Mouse (Mus musculus) liver, embryonic 14.5 days (tissue): Measurements from ENCODE around the gene Ptpn13. TPM values are rescaled to one million over a fixed set of nuclear protein-coding genes. Genes with fewer than 3 reads are reported as not detected.

Source experiments
- ATAC-seq: fragments of 200-750 bp; cut with Nextera tagmentation; 2 replicates; pipeline ENCODE4 v1.8.0; 2017; ENCODE audit warnings: moderate number of reproducible peaks, mild to moderate bottlenecking, moderate library complexity; ENCODE audit not compliant: insufficient read depth
- DNase-seq, 3 experiments: peaks; one replicate each; pipeline ENCODE4 v3.0.0-alpha.2; 2012 to 2013; ENCODE audit warnings: low read depth in 3 of 3, low spot score in 3 of 3
- H3K27ac ChIP-seq: fragments of 300-500 bp; sonication (generic); 2 replicates; pipeline ENCODE4 v1.5.1; 2014; ENCODE audit warnings: moderate library complexity, mild to moderate bottlenecking, control low read depth, inconsistent platforms
- H3K27me3 ChIP-seq: fragments of 300-500 bp; sonication (generic); 2 replicates; pipeline ENCODE4 v1.6.1; 2014; ENCODE audit warnings: mild to moderate bottlenecking, low read length, moderate library complexity; ENCODE audit not compliant: control insufficient read depth, insufficient read depth
- H3K36me3 ChIP-seq: fragments of 300-500 bp; sonication (generic); replicated peaks from 2 replicates; pipeline ENCODE4 v1.6.1; 2014; ENCODE audit warnings: low read depth; ENCODE audit not compliant: control insufficient read depth, insufficient read depth
- H3K4me1 ChIP-seq, 2 experiments: fragments of 200-500 bp in 1 of 2; fragments of 300-500 bp in 1 of 2; sonication (generic) in 1 of 2; replicated peaks; 2 replicates each; pipeline ENCODE4 v1.6.1; 2012 to 2014; ENCODE audit warnings: antibody characterized with exemption in 1 of 2, inconsistent platforms in 1 of 2, low read length in 1 of 2; ENCODE audit not compliant: control insufficient read depth in 2 of 2, insufficient read depth in 2 of 2
- H3K4me2 ChIP-seq: fragments of 300-500 bp; sonication (generic); 2 replicates; pipeline ENCODE4 v1.6.1; 2014; ENCODE audit warnings: low read depth, mild to moderate bottlenecking, control low read depth, moderate library complexity
- H3K4me3 ChIP-seq, 2 experiments: fragments of 200-500 bp in 1 of 2; fragments of 300-500 bp in 1 of 2; sonication (generic) in 1 of 2; 2 replicates each; pipeline ENCODE4 v1.5.1; 2012 to 2014; ENCODE audit warnings: low read depth in 2 of 2, low read length in 2 of 2, mild to moderate bottlenecking in 2 of 2, control low read depth in 1 of 2, inconsistent platforms in 1 of 2, moderate library complexity in 1 of 2; ENCODE audit not compliant: insufficient read depth in 1 of 2
- H3K9ac ChIP-seq: fragments of 300-500 bp; sonication (generic); replicated peaks from 2 replicates; pipeline ENCODE4 v1.6.1; 2014; ENCODE audit warnings: mild to moderate bottlenecking, control low read depth, moderate library complexity
- H3K9me3 ChIP-seq: fragments of 300-500 bp; sonication (generic); 2 replicates; pipeline ENCODE4 v1.6.1; 2016; ENCODE audit warnings: low read length, mixed read lengths; ENCODE audit not compliant: control insufficient read depth
- CTCF ChIP-seq: IDR thresholded peaks from 2 replicates; pipeline ENCODE4 v1.5.1; 2016; ENCODE audit warnings: antibody characterized with exemption, low read depth, control low read depth
- EP300 ChIP-seq: IDR thresholded peaks from 2 replicates; pipeline ENCODE4 v1.6.1; 2016; ENCODE audit warnings: antibody characterized with exemption, low read depth
- WGBS: fragments of 180-500 bp; shearing (Covaris S2); extraction: QIAGEN DNeasy Blood & Tissue Kit; methylation state at CpG from one replicate; pipeline ENCODE4 v1.1.7; 2014; ENCODE audit not compliant: insufficient replicate concordance; 5-methylcytosine and 5-hydroxymethylcytosine counted together
- polyA plus RNA-seq, 2 experiments: library from polyadenylated mRNA; depleted of rRNA in 1 of 2; stranded (reverse) in 1 of 2; unstranded in 1 of 2; fragments of >200 nt; fragmentation: Nextera tagmentation in 1 of 2; extraction: Ambion mirVana in 1 of 2; gene quantifications; 2 replicates each; pipeline versions ENCODE4 v1.2.1 to v1.2.3; 2012 to 2014

Ptpn13 gene
- polyA plus RNA-seq, 2 experiments, result 0.53 to 1.0 TPM

GRCm38 (mm10) chr5:103475503-103475902 lies 50.5 kb downstream of the Ptpn13 start:
- no peak overlapping the region for H3K9ac ChIP-seq
- 63% methylated on average over 5 of the region's 5 CpGs for WGBS
- no peak overlapping the region for H3K4me3 ChIP-seq
- H3K36me3 ChIP-seq, result no peaks in the 10 kb centered on the region
- H3K4me1 ChIP-seq, result peaks cover 0 to 5% of the 10 kb centered on the region in 2 experiments; a peak in 1 of 4 replicates
- H3K4me2 ChIP-seq, result no peak overlapping the region
- TF ChIP-seq CTCF (no peak), EP300 (no peak)
- ATAC-seq (no peak), DNase-seq (no peak)
- no peak overlapping the region for H3K27ac ChIP-seq
- no peaks in the 10 kb centered on the region for H3K27me3 ChIP-seq
- no peaks in the 10 kb centered on the region for H3K9me3 ChIP-seq

- Histone ChIP-seq H3K27ac (no peak overlapping the region), H3K4me3 (no peak overlapping the region), H3K9ac (no peak overlapping the region), H3K36me3 (no peaks in the 10 kb centered on the region), H3K9me3 (no peaks in the 10 kb centered on the region), H3K4me2 (no peak overlapping the region), H3K4me1 (peaks cover 6 to 16% of the 10 kb centered on the region in 2 experiments), H3K27me3 (no peaks in the 10 kb centered on the region)
- TF ChIP-seq CTCF (no peak), EP300 (no peak)
- DNase-seq (no peak), ATAC-seq (no peak)
- WGBS, result 32% methylated on average over 5 of the region's 5 CpGs
Observed at GRCm38 (mm10) chr5:103479503-103479902, 54.5 kb downstream of the Ptpn13 start.

GRCm38 (mm10) chr5:103481222-103481621 lies 56.2 kb downstream of the Ptpn13 start:
- Histone ChIP-seq H3K4me3 (no peak overlapping the region), H3K4me1 (peaks cover 6 to 16% of the 10 kb centered on the region in 2 experiments), H3K9me3 (no peaks in the 10 kb centered on the region), H3K27me3 (no peaks in the 10 kb centered on the region), H3K9ac (no peak overlapping the region), H3K27ac (no peak overlapping the region), H3K4me2 (no peak overlapping the region), H3K36me3 (no peaks in the 10 kb centered on the region)
- DNase-seq, result peak in 1 of 3 experiments; percentile 10
- ATAC-seq, result peak; percentile 79
- TF ChIP-seq EP300 (no peak), CTCF (no peak)
- WGBS, result 23% methylated on average over 2 of the region's 2 CpGs

- TF ChIP-seq CTCF, result no peak
- no peak for TF ChIP-seq EP300
- no peak overlapping the region for H3K27ac ChIP-seq
- H3K9ac ChIP-seq, result no peak overlapping the region
- no peak overlapping the region for H3K4me2 ChIP-seq
- WGBS, result 78% methylated on average over 7 of the region's 7 CpGs
- no peaks in the 10 kb centered on the region for H3K27me3 ChIP-seq
- ATAC-seq (no peak), DNase-seq (no peak)
- peaks cover 2 to 16% of the 10 kb centered on the region in 2 experiments; a peak in 3 of 4 replicates for H3K4me1 ChIP-seq
- no peak overlapping the region for H3K4me3 ChIP-seq
- H3K9me3 ChIP-seq, result no peaks in the 10 kb centered on the region
- H3K36me3 ChIP-seq, result no peaks in the 10 kb centered on the region
Observed at GRCm38 (mm10) chr5:103487001-103487400, 62.0 kb downstream of the Ptpn13 start.

DNA sequence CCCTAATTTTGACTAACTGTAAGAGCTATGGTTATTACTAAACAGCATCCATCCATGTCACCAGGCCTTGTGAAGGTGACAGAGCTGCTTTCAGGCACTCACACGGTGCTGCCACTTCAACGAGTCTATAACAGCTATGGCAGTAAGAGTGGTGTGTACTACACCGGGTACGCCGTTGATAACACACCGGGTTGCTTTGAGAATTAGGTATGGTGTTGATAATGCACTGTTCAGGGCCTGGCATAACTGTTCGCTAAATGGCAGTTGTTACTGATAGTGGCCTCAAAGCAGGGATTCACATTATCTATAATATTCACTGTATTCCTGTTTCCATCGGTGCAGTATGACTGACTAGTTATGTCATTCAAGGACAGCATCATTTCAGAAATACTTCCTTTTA lies 66.0 kb downstream of the Ptpn13 start:
- Histone ChIP-seq H3K36me3 (no peaks in the 10 kb centered on the region), H3K27me3 (no peaks in the 10 kb centered on the region), H3K4me3 (no peak overlapping the region), H3K9ac (no peak overlapping the region), H3K4me1 (peaks cover 2 to 12% of the 10 kb centered on the region in 2 experiments; a peak in 3 of 4 replicates), H3K4me2 (no peak overlapping the region; the same call in 1 of the 2 replicates), H3K27ac (no peak overlapping the region), H3K9me3 (no peaks in the 10 kb centered on the region)
- ATAC-seq (peak; percentile 95), DNase-seq (peak; percentile 35 to 39 (median 36))
- WGBS, result 15% methylated on average over 8 of the region's 8 CpGs
- no peak for TF ChIP-seq CTCF
- TF ChIP-seq EP300, result peak; percentile 93
